Comparison of ENCODE assay signal across 9 mouse cellular contexts in genomic region chr14:47177846-47178414, GRCm38 (mm10). TPM values are rescaled to one million over a fixed set of nuclear protein-coding genes. Genes with fewer than 3 reads are reported as not detected.
A peak's percentile ranks its signal among the peaks of the same experiment; 100 is the strongest.
DNase-seq lines count a peak whose midpoint lies in the region; ATAC-seq and TF ChIP-seq lines count a peak whose summit lies in the region.
"Had no signal": no experiment of that assay in that cellular context is flagged by ENCODE, and none has a peak within 500 bp of the region (broad histone marks: within the 10 kb centered on the region; RNA-seq: fewer than 3 reads in every experiment).

No protein-coding gene starts in this region.

- peak overlapping the region; percentile 27 for H3ac ChIP-seq in C2C12 (ENCODE audit: control insufficient read depth, insufficient read length, low read depth)

- H3K9me3 ChIP-seq in embryonic facial prominence, embryonic 11.5 days (replicated peaks; ENCODE audit: control insufficient read depth, low read length) = no peaks in the 10 kb centered on the region

- intact Hi-C loops in heart, postnatal 10 days (cut with DNase I) = no loop called here
- intact Hi-C loops in left cerebral cortex, postnatal 25 days (cut with DNase I) = no loop called here

- H3K4me2 ChIP-seq in embryonic facial prominence, embryonic 11.5 days (ENCODE audit: low read depth, low read length) = no peak overlapping the region

- no peak for TF ChIP-seq CTCF in C2C12 (IDR thresholded peaks at IDR 0.05; ENCODE audit: control insufficient read depth, insufficient read depth, insufficient read length)

- no peaks in the 10 kb centered on the region for H3K79me3 ChIP-seq in C2C12 (ENCODE audit: low read depth)

- H3K4me1 ChIP-seq in embryonic facial prominence, embryonic 11.5 days (ENCODE audit: control insufficient read depth, insufficient read depth, low read length) = no peaks in the 10 kb centered on the region

- H3K4me3 ChIP-seq in C2C12 (ENCODE audit: insufficient read depth, poor library complexity, severe bottlenecking) = no peak overlapping the region
- no peak overlapping the region for H3K4me3 ChIP-seq in embryonic facial prominence, embryonic 11.5 days (ENCODE audit: low read depth, low read length)

- no peak overlapping the region for H3K9ac ChIP-seq in embryonic facial prominence, embryonic 11.5 days (replicated peaks; ENCODE audit: low read length)

- no peaks in the 10 kb centered on the region for H3K36me3 ChIP-seq in C2C12 (ENCODE audit: control insufficient read depth, insufficient read depth)
- no peaks in the 10 kb centered on the region for H3K36me3 ChIP-seq in embryonic facial prominence, embryonic 11.5 days (replicated peaks; ENCODE audit: control insufficient read depth, insufficient read depth, low read depth, low read length)

- ATAC-seq in embryonic facial prominence, embryonic 11.5 days (replicated peaks; ENCODE audit: insufficient number of reproducible peaks, low FRiP score, low TSS enrichment, low read depth) = no peak
- ATAC-seq in erythroid progenitor cell, adult 5-6 weeks (replicated peaks; ENCODE audit: low FRiP score, poor library complexity, severe bottlenecking) = no peak

- H3K27ac ChIP-seq in embryonic facial prominence, embryonic 11.5 days (replicated peaks; ENCODE audit: low read depth, low read length) = no peak overlapping the region

- no peaks in the 10 kb centered on the region for H3K79me2 ChIP-seq in C2C12 (ENCODE audit: control insufficient read depth, insufficient read depth)

- H3K27me3 ChIP-seq in C2C12 (ENCODE audit: control insufficient read depth, insufficient read depth, insufficient read length) = no peaks in the 10 kb centered on the region
- H3K27me3 ChIP-seq in embryonic facial prominence, embryonic 11.5 days (ENCODE audit: control insufficient read depth, insufficient read depth, low read length) = no peaks in the 10 kb centered on the region
- H3K27me3 ChIP-seq: CH12.LX had no signal

- WGBS in embryonic facial prominence, embryonic 11.5 days = 34% methylated on average over 13 of the region's 13 CpGs

- peak; percentile 63 to 67 for DNase-seq in cerebellum, postnatal 10 days
- DNase-seq in cerebellum, adult 11-12 months = no peak
- DNase-seq in embryonic facial prominence, embryonic 11.5 days (ENCODE audit: low spot score) = peak; percentile 64
- peak; percentile 83 to 85 for DNase-seq in heart, postnatal 10 days
- peak; percentile 37 to 50 for DNase-seq in left cerebral cortex, postnatal 25 days (ENCODE audit: low spot score in 2 of 2)
- peak; percentile 42 to 45 for DNase-seq in monocyte, adult 2 months (ENCODE audit: low read depth in 1 of 2, low spot score in 2 of 2)

TF ChIP-seq in C2C12, 6 proteins besides CTCF, POLR2A, EP300 and RAD21:
- peak; percentile 42 for TF ChIP-seq FOSL1 (IDR thresholded peaks at IDR 0.05; ENCODE audit: insufficient read depth, low read length, poor library complexity, severe bottlenecking)
- TF ChIP-seq MAX (IDR thresholded peaks at IDR 0.05) = no peak
- no peak for TF ChIP-seq MYOG (IDR thresholded peaks at IDR 0.05; ENCODE audit: control insufficient read depth, extremely low read depth, insufficient read length)
- TF ChIP-seq MYOD1 (IDR thresholded peaks at IDR 0.05; ENCODE audit: control insufficient read depth, insufficient read length, low read depth) = peak; percentile 66
- no peak for TF ChIP-seq USF1 (IDR thresholded peaks at IDR 0.05; ENCODE audit: low read depth)
- TF ChIP-seq CEBPB (IDR thresholded peaks at IDR 0.05; ENCODE audit: low read depth) = peak; percentile 74

RNA-seq across cellular contexts. Expression of gene Gch1, which starts 11.3 kb away (rescaled TPM):
- 9.6 TPM for polyA plus RNA-seq in C2C12 (2012; fragmentation: generic; extraction: Trizol)
- 1.7 and 2.5 TPM in 2 replicates for polyA plus RNA-seq in embryonic facial prominence, embryonic 11.5 days (2014; fragmentation: Nextera tagmentation; extraction: Ambion mirVana)
- 1 to 10 TPM; 7.2 to 7.8 TPM for total RNA-seq in heart, postnatal 10 days (2021)
- 1 to 10 TPM; 1.1 to 1.4 TPM for total RNA-seq in left cerebral cortex, postnatal 25 days (2021)
- 195 and 197 TPM in 2 replicates for total RNA-seq in erythroid progenitor cell, adult 5-6 weeks (2015; ENCODE audit: low replicate concordance)
- 146 and 154 TPM in 2 replicates for total RNA-seq in erythroid progenitor cell, adult 5-6 weeks (2017; ENCODE audit: low replicate concordance)

Comparison
In these comparisons a context has a peak if more than half of its experiments do, and no peak if none do; other contexts are left out.
1. RNA of gene Gch1, which starts 11.3 kb away (total RNA-seq): 146 to 197 TPM in erythroid progenitor cell, adult 5-6 weeks; 7.2 to 7.8 TPM in heart, postnatal 10 days and 1.1 to 1.4 TPM in left cerebral cortex, postnatal 25 days; every median in the first group is over 10 times any median in the second.